Mouse (Mus musculus): Measurements from ENCODE around the gene Rpa3. TPM values are rescaled to one million over a fixed set of nuclear protein-coding genes. Genes with fewer than 3 reads are reported as not detected.

Rpa3 gene
- 2.9 and 5.0 TPM in 2 replicates for polyA plus RNA-seq (2012; rRNA removed)

DNA sequence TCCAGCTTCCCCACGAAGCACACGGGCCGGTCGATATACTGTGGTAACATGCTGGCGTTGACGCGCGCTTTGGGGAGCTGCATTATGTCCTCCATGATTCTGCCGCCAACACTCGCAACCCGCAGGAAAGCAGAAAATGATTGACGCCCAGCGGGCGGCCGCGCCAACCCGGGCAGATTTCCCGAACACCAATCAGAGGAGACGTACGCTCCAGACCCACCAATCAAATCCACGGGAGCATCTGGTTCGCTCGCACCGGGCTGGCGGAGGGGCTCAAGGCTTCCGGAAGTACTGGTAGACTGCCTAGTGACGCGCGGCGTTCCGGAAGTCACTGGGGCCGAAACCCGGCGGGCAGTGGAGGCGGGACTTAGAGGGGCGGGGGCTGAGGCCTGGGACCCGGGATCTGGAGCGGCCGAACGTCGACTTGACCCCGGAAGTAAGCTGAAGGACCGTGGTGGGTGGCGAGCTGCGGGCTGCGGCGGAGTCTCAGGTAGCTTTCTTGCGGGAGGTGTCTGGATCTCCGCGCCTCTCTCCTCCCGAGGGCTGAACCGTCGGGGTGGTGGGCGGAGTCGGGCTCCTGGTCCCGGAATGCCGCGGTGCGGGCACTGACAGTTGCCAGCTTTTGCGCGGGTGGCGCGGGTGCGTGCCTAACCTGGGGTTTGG, at the start of gene Rpa3, which contains the start of the genes Umad1 and Gm45062:
Gene Rpa3, minus strand, starts transcription at position 170 of the 663 bp plus-strand sequence.
Gene Umad1, plus strand, starts transcription at position 285 of the 663 bp plus-strand sequence.
Gene Gm45062, plus strand, starts transcription at position 447 of the 663 bp plus-strand sequence.
- peak; percentile 99 for DNase-seq
- Histone ChIP-seq H3K4me3 (ENCODE audit: insufficient read depth, low read depth, low read length) (peak within 1 kb of the TSS; percentile 97), H3K36me3 (ENCODE audit: control insufficient read depth, insufficient read depth, low read length) (no peaks in the 10 kb centered on the region; the same call in 1 of the 2 replicates)

DNA sequence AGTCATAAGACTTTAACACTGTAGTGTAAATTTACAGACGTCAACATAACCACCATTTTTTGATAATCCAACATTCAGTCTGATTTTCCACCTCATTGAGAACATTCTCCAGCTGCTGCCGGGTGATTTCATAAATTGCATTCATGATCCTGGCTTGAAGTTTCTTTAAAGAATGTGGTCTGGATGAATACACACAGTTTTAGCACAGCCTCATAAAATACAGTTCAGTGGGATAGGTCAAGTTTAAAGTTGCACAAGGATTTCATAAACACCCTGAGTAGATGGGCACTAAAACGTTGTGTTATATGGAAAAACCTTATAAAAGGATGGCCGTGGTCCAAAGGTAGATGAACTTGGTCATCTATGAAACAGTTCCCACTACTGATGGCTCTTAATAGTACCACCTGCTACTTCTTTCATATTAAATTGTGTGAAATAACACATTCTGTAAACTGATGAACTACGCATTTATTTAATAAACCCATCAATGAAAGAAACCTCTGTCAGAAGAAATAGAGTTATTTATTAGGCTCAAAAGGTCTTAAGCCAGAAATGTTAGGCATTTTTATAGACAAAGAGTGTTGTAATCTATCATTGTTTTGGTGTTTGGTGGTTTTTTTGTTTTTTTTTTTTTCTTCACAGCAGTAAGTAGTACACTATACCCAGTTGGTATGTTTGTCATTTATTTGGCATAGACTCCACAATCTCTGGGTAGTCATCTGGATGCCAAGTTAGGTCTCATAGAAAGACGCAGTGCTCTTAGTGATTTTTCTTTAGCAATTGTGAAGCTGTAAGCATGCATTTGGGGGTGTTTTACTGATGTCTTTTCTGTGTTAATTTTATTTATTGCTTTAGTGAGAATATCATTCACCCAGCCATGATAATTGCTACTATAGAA, 49.2 kb upstream of the Rpa3 start:
- 54% methylated on average over 6 of the region's 6 CpGs for WGBS
- no peak for DNase-seq
- Histone ChIP-seq H3K4me1 (ENCODE audit: control insufficient read depth, insufficient read depth, low read length) (no peaks in the 10 kb centered on the region), H3K27me3 (replicated peaks; ENCODE audit: control insufficient read depth, insufficient read depth, low read length) (no peaks in the 10 kb centered on the region), H3K36me3 (ENCODE audit: control insufficient read depth, insufficient read depth, low read length) (no peaks in the 10 kb centered on the region), H3K27ac (ENCODE audit: insufficient read depth, low read depth, low read length) (no peak overlapping the region), H3K4me3 (ENCODE audit: insufficient read depth, low read depth, low read length) (no peak overlapping the region)
- TF ChIP-seq POLR2A (IDR thresholded peaks at IDR 0.05; ENCODE audit: low read depth, low read length) (no peak), CTCF (conservative IDR thresholded peaks at IDR 0.05; ENCODE audit: insufficient read depth, insufficient read length, low read depth, low read length) (no peak)

More for the DNA sequence above, at the start of gene Rpa3, which contains the start of the genes Umad1 and Gm45062:
- Histone ChIP-seq H3K27me3 (replicated peaks; ENCODE audit: control insufficient read depth, insufficient read depth, low read length) (no peaks in the 10 kb centered on the region), H3K4me1 (ENCODE audit: control insufficient read depth, insufficient read depth, low read length) (peaks cover 2% of the 10 kb centered on the region; the same call in 1 of the 2 replicates), H3K27ac (ENCODE audit: insufficient read depth, low read depth, low read length) (peak within 1 kb of the TSS; percentile 78)
- WGBS, result under 1% methylated on average over 64 of the region's 64 CpGs
- no peak for TF ChIP-seq CTCF (conservative IDR thresholded peaks at IDR 0.05; ENCODE audit: insufficient read depth, insufficient read length, low read depth, low read length)
- TF ChIP-seq POLR2A (IDR thresholded peaks at IDR 0.05; ENCODE audit: low read depth, low read length), result peak; percentile 56

DNA sequence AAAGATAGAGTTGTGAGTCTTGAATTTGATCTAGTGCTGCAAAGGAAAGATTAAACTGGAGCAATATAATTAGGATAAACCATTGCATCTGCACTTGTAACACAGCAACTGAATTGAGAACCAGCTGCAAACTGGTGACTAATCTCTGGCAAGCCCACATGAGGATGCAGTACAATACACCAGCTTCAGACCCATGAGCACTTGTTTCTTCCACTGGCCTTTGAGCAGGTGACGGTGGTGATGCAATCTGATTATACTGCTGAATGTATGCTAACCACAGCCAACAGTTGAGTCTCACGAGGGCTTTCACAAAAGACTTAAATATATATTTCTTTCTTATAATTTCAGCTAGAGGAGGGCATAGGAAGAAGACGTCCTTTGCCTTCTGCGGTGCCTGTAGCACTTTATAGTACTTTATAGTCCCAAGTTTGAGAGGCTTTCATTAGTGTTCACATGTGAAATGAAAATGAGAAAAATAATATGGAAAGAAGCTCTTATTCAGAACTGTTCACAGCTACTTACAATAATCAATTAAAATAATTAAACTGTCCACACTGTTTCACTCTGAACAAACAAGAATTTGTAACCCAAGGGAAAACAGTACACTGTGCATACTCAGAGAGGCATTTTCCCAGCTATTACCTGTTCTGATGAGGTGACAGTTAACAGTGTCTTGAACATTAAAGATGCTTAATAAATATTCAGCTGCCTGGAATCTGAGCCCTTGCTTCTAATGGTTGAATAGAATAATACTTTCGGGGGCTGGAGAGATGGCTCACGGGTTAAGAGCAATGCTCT, 40.3 kb upstream of the Rpa3 start:
- DNase-seq, result no peak
- no peaks in the 10 kb centered on the region for H3K27me3 ChIP-seq (replicated peaks; ENCODE audit: control insufficient read depth, insufficient read depth, low read length)
- WGBS, result 89% methylated on average over 6 of the region's 6 CpGs
- H3K4me3 ChIP-seq (ENCODE audit: insufficient read depth, low read depth, low read length), result no peak overlapping the region
- no peaks in the 10 kb centered on the region for H3K4me1 ChIP-seq (ENCODE audit: control insufficient read depth, insufficient read depth, low read length)
- TF ChIP-seq POLR2A (IDR thresholded peaks at IDR 0.05; ENCODE audit: low read depth, low read length), result no peak
- no peak for TF ChIP-seq CTCF (conservative IDR thresholded peaks at IDR 0.05; ENCODE audit: insufficient read depth, insufficient read length, low read depth, low read length)
- no peaks in the 10 kb centered on the region for H3K36me3 ChIP-seq (ENCODE audit: control insufficient read depth, insufficient read depth, low read length)
- no peak overlapping the region for H3K27ac ChIP-seq (ENCODE audit: insufficient read depth, low read depth, low read length)

DNA sequence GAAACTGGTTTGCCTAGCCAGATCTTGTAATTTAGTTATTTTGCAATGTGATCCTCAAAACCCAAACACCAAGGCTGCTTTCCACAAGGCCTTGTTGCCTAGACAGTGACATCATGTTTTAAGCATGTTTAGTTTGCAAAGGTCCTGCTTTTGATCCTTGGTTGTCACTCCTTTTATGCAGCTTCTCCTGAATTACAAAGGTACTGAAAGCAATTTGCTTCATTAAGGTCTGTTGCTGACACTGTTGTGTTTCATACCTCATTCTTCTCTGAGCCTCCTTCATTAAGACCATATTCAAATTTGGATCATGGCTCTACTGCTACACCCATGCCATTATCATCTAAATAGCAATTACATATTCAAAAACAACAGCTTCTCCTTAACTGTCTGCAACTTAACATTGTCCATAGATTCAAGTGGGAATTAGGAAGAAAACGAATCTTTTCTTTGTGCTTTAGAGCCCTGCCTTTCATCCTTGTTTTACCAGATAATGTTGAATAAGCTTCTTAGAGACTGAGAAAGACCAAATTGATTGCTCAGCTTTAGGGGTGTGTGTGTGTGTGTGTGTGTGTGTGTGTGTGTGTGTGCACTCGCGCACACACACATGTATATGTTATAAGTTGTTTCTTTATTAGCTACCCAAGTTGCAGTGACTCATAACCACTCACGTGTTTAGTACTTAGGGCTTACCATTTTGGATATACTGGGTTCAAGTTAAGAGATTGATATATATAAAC, 35.2 kb upstream of the Rpa3 start:
- TF ChIP-seq POLR2A (IDR thresholded peaks at IDR 0.05; ENCODE audit: low read depth, low read length) (no peak), CTCF (conservative IDR thresholded peaks at IDR 0.05; ENCODE audit: insufficient read depth, insufficient read length, low read depth, low read length) (no peak)
- Histone ChIP-seq H3K27ac (ENCODE audit: insufficient read depth, low read depth, low read length) (no peak overlapping the region), H3K27me3 (replicated peaks; ENCODE audit: control insufficient read depth, insufficient read depth, low read length) (no peaks in the 10 kb centered on the region), H3K36me3 (ENCODE audit: control insufficient read depth, insufficient read depth, low read length) (no peaks in the 10 kb centered on the region), H3K4me3 (ENCODE audit: insufficient read depth, low read depth, low read length) (no peak overlapping the region), H3K4me1 (ENCODE audit: control insufficient read depth, insufficient read depth, low read length) (no peaks in the 10 kb centered on the region)
- WGBS, result 89% methylated on average over 4 of the region's 4 CpGs
- DNase-seq, result no peak

DNA sequence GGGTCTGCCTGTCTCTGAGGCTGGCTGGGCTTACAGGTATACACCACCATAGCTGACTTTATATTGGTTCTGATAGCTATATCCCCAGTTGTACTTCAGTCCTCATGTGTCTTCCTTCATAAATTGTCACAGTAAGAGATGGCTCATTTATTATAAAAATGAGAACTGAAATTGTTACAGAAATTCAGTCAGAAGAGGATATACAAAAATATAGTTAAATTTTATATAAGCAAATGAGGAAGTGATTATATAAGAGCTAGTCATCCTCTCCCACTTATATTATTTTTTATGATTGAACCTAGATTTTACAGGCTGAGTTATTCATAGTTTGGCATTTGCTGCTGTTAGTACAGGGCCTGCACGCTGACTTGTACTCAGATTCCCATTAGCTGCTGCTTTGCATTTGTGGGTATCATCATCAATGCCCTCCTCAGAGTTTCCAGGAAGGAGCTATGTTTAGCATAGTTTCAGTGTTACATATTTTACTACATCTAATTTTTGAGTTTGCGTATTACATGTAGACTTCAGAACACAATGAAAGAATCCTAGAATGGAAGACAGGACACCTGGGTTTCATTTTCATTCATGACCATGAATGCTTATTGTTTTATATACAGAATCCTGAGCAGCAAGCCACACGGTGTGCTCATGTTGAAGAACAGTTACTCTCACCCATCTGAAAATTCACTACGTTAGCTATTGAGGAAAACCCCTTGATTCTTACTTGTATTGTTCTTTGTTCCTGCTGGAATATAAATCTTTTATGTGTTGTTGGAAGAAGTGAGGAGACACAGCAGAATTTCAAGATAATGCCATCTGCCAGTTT, 30.0 kb upstream of the Rpa3 start:
- Histone ChIP-seq H3K36me3 (ENCODE audit: control insufficient read depth, insufficient read depth, low read length) (no peaks in the 10 kb centered on the region), H3K4me1 (ENCODE audit: control insufficient read depth, insufficient read depth, low read length) (no peaks in the 10 kb centered on the region), H3K27ac (ENCODE audit: insufficient read depth, low read depth, low read length) (no peak overlapping the region), H3K4me3 (ENCODE audit: insufficient read depth, low read depth, low read length) (no peak overlapping the region), H3K27me3 (replicated peaks; ENCODE audit: control insufficient read depth, insufficient read depth, low read length) (no peaks in the 10 kb centered on the region)
- DNase-seq, result no peak
- TF ChIP-seq POLR2A (IDR thresholded peaks at IDR 0.05; ENCODE audit: low read depth, low read length) (no peak), CTCF (conservative IDR thresholded peaks at IDR 0.05; ENCODE audit: insufficient read depth, insufficient read length, low read depth, low read length) (no peak)
- WGBS, result 79% methylated on average over 4 of the region's 4 CpGs
